Mouse (Mus musculus) kidney, adult 2 months (tissue): ENCODE measurements around the gene Olfr709-ps1.

Experiments used
- CTCF ChIP-seq: fragments of 200-500 bp; conservative IDR thresholded peaks from 2 replicates; pipeline ENCODE4 v1.5.1; 2011; ENCODE audit warnings: low read depth, mild to moderate bottlenecking, control low read depth, low read length, moderate library complexity, mixed read lengths; ENCODE audit not compliant: insufficient read depth, insufficient read length
- POLR2A ChIP-seq: fragments of 200-500 bp; IDR thresholded peaks from one replicate; pipeline ENCODE4 v1.6.1; 2011; ENCODE audit warnings: low read depth, low read length, control low read depth

DNA sequence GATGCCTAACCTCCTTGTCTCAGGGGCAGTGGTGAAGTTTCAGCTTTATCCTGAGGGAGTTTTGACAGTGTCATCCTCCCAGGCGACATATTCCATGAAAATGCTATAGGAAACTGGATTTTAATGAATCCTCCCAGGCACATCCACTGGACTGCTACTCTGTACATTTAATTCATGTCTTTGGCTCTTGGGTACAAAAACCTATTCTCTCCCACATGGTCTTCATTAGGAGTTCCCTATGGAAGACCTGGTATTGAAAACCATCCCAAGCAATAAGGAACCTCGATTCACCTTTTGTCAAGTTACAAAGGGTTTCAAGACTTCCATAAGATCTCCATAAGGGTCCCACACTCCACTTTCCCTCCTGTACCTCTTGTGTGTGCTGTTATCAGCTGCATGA is 44.0 kb downstream of the Olfr709-ps1 start, which contains the start of gene Olfr706:
- TF ChIP-seq CTCF: no peak
- no peak for TF ChIP-seq POLR2A
